Mouse (Mus musculus): ENCODE data around the gene Axin2. TPM values are rescaled to one million over a fixed set of nuclear protein-coding genes. Genes with fewer than 3 reads are reported as not detected.
A peak's percentile ranks its signal among the peaks of the same experiment; 100 is the strongest.

Gene Axin2
- total RNA-seq, 2 experiments from 2014 or later, result 48.9 to 52.8 TPM

DNA sequence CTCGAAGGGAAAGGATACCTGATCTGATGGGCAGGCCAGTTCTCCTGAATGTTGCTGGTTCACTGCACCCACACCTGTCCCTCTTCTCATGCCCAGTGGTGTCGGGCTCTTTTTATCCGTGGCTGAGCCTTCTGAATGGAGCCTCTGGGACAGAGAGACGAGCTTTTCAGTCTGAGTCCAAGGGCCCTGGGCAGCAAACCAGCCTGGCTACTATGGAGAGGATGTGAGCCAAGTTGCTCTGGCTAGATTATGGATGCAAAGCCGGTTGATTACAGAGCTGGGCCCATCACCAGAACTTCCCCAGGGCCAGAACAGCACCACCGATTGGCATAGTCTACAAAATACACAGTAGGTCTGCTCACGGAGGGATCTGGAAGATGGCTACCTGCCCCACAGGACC is 18.5 kb upstream of the Axin2 start:
- DNase-seq (ENCODE audit: low spot score in 2 of 2), result no peak

GRCm38 (mm10) chr11:108902303-108902702 is 17.8 kb upstream of the Axin2 start:
- DNase-seq (ENCODE audit: low spot score in 2 of 2), result no peak

DNA sequence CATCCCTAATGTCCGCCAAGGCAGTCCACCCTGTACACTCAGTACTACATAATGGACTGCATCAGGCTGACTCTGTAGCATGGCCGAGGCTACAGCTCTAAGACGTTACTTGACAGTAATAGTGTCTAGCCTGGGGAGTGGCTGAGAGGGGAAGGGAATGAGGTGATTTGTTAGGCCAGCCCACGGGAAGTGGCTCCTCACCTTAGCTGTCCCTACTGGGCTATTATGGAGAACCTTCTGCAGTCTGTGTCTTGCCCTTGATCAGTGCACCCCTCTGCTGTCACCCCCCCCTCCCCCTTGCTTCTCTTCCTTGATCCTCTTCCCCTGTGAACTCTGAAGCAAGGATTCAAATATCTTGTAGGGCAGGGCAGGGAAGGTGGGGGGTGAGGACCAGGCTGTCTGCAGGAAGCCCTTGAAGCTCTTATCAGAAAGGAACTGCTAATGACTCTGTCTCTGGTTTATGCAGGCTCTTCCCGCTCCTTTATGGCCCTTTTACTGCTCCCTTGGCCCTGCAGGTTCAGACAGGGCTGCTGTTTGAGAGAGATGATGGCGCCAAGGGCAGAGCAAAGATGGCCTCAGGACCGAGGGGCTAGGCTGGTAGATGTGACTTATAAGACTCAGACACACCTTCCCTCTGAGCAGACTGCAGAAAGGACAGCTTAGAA is 13.4 kb upstream of the Axin2 start:
- no peak for DNase-seq (ENCODE audit: low spot score in 2 of 2)

DNA sequence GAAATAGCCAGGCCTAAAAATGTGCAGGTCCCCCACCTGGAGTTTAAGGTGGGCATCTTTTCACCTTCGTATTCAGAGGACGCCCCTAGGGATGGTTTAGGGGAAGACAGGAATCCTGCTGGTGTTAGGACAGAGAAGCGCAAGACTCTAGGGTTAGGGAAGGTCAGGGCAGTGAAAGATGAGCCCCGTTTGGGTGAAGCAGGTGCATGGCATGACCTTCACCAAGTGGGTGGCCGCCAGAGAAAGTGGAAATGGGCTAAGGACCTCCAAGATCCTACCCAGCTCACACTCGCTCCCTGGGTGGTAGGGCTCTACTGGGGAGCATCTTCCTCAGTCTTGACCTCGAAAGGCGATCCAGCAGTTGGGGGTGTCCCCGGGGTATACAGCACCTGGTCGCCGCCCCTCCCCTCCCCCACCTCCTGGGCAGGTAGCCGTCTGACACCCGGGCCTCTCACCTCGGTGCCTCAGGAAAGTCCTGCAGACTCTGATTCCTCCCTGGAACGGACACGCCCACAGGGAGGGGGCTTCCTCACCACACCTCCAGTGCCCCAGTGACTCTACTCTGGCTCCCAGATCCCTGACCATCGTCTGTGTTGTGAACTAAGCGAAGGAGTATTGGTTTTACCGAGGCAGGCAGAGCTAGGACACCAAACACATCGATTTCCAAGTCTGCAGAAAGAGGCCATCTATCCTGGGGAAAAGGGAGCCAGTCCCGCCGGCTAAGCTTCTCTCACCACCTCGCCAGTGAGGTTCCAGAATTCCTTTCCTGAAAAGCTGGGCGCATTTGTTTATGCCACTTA is 10.6 kb upstream of the Axin2 start:
- DNase-seq (ENCODE audit: low spot score in 2 of 2), result no peak

GRCm38 (mm10) chr11:108910328-108910886 is 9.7 kb upstream of the Axin2 start:
- DNase-seq (ENCODE audit: low spot score in 2 of 2), result no peak

DNA sequence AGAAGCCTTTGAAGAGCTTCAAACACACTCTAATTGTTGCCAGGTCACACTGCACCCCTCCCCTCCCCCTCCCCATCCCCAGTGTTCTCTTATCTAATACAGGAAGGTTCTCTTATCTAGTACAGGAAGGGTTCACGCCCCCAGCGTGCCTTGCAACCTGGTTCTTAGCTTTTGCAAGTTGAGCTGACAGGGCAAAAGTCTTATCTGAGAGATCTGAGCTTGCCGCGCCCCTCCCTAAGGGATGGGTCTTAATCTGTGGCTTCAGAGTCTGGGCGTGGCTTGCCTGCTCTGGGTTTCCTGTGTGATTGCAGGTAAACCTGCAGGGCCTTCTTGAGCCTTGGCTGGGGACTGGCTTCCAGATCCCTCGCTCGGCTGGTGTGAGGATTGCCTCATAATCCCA is 9.2 kb upstream of the Axin2 start:
- DNase-seq (ENCODE audit: low spot score in 2 of 2), result no peak

- DNase-seq (ENCODE audit: low spot score in 2 of 2), result no peak
Measured at GRCm38 (mm10) chr11:108912174-108912573, 8.0 kb upstream of the Axin2 start.

GRCm38 (mm10) chr11:108917422-108918324 is 2.5 kb upstream of the Axin2 start:
- DNase-seq (ENCODE audit: low spot score in 2 of 2), result no peak

GRCm38 (mm10) chr11:108920636-108921505 is 722 bp downstream of the Axin2 start:
- peak; percentile 62 to 77 for DNase-seq (ENCODE audit: low spot score in 2 of 2)

DNA sequence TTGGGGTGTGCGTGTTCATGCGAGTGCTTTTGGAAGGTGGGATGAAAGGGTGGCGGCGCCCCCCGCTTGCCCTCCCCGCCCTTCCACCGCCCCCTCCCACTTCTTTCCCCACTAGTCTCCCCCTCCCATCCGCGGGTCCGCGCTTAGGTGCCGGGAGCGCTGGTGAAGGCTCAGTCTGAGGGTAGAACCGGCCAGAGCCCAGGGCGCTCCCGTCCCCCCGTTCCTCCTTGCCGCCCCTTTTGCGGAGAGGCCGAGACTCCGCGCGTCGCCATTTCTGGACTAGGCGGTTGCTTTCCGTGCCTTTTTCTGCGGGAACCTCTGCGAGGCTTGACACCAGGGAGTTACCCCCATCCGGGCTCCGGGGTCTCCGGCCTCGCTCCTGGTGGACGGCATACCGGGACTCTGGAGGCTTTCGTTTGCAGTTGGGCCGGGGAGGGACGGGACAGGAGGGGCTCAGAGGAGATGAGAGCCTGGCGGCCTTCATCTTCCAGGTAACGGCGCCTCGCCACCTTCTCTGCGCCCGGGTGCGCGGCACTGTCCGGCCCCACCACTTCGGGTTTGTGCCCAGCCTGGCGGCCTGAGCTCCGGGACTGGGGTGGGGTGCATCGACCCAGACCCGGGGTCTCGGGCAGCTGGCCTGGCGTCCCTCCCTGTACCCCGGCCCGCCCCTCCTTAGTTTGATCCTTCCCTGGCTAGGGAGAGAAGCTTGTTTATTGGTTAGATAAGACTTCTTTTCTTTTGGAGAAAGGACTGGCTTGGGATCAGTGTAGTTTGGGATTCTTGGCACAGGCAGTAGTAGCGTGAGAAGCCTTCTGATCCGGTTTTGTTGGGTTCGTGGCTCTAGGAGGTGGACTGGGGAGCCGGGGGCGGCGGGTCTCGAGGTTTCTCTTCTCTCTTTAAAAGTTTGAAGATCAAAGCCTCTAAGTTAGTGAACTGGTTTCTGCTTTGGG is 1.6 kb downstream of the Axin2 start:
- DNase-seq (ENCODE audit: low spot score in 2 of 2), result no peak

GRCm38 (mm10) chr11:108922511-108923187 is 2.5 kb downstream of the Axin2 start:
- no peak for DNase-seq (ENCODE audit: low spot score in 2 of 2)

- DNase-seq (ENCODE audit: low spot score in 2 of 2), result no peak
Measured at GRCm38 (mm10) chr11:108923188-108923575, 3.0 kb downstream of the Axin2 start.

GRCm38 (mm10) chr11:108923781-108924180 is 3.6 kb downstream of the Axin2 start:
- no peak for DNase-seq (ENCODE audit: low spot score in 2 of 2)

DNA sequence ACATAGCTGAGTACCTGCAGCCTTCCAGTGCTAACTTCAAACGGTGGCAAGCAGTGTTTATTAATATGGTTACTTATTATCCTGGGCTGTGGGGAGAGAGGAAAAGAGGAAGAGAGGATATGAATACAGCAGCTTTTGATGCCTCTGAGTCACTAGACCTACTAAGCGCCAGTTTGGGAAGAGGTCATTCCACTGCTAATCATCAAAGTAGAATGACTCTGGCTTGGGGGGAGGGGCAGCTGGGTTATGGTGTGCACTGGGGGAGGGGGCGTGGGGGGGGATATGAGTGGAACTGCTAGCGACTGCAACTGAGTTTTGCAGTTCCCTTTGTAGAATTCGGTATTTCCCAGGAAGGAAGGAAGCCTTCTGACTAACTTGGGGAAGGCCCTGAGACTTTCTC is 4.2 kb downstream of the Axin2 start:
- DNase-seq (ENCODE audit: low spot score in 2 of 2), result no peak

- DNase-seq (ENCODE audit: low spot score in 2 of 2), result peak; percentile 62 to 80
Measured at GRCm38 (mm10) chr11:108925202-108925601, 5.1 kb downstream of the Axin2 start.

GRCm38 (mm10) chr11:108925826-108926225 is 5.7 kb downstream of the Axin2 start:
- DNase-seq (ENCODE audit: low spot score in 2 of 2), result no peak

GRCm38 (mm10) chr11:108926345-108927092 is 6.4 kb downstream of the Axin2 start:
- DNase-seq (ENCODE audit: low spot score in 2 of 2), result no peak

DNA sequence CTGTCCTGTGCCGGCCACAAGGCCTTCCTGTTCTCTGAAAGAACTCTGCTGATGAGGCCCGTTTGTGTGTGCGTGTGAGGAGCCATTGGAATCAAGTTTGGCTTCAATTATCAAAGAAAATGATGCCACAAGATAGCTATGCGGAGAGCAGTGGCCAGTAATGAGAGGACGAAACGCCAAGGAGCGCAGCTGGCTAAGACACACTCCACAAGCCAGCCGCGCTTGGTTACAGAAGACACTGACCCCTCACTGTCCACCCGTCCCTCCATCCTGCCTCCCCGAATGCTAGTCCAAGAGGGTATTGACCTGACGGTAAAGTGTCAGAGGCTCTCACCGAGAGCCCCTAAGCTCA is 6.9 kb downstream of the Axin2 start:
- no peak for DNase-seq (ENCODE audit: low spot score in 2 of 2)
